Mouse (Mus musculus) heart, embryonic 14.5 days (tissue): ENCODE data around the gene Mau2. TPM values are rescaled to one million over a fixed set of nuclear protein-coding genes. Genes with fewer than 3 reads are reported as not detected.
"Not testable (repeated sequence)": the region's sequence is repeated elsewhere in the genome, so short reads cannot be mapped to it uniquely, and the experiment has no call there.

Experiments
- ATAC-seq: fragments of 200-750 bp; cut with Nextera tagmentation; 2 replicates; pipeline ENCODE4 v1.8.0; 2017; ENCODE audit warnings: low read depth, moderate TSS enrichment; ENCODE audit not compliant: insufficient number of reproducible peaks, insufficient read depth, low FRiP score
- H3K27ac ChIP-seq, 2 experiments: fragments of 200-500 bp in 1 of 2; fragments of 300-500 bp in 1 of 2; sonication (generic) in 1 of 2; replicated peaks in 1 of 2; 2 replicates each; pipeline ENCODE4 v1.5.1; 2012 to 2014; ENCODE audit warnings: low read depth in 2 of 2, low read length in 2 of 2, control low read depth in 1 of 2, mild to moderate bottlenecking in 1 of 2, mixed read lengths in 1 of 2; ENCODE audit not compliant: control insufficient read depth in 1 of 2, insufficient read depth in 1 of 2
- H3K27me3 ChIP-seq: fragments of 300-500 bp; sonication (generic); 2 replicates; pipeline ENCODE4 v1.6.1; 2014; ENCODE audit warnings: mild to moderate bottlenecking, low read length, control low read depth; ENCODE audit not compliant: control insufficient read depth, insufficient read depth
- H3K36me3 ChIP-seq: fragments of 300-500 bp; sonication (generic); 2 replicates; pipeline ENCODE4 v1.6.1; 2014; ENCODE audit warnings: mild to moderate bottlenecking, control low read depth, low read length, mixed read lengths; ENCODE audit not compliant: control insufficient read depth, insufficient read depth
- H3K4me1 ChIP-seq, 2 experiments: fragments of 200-500 bp in 1 of 2; fragments of 300-500 bp in 1 of 2; sonication (generic) in 1 of 2; 2 replicates each; pipeline ENCODE4 v1.6.1; 2012 to 2014; ENCODE audit warnings: low read length in 2 of 2, control low read depth in 1 of 2, mixed read lengths in 1 of 2; ENCODE audit not compliant: control insufficient read depth in 2 of 2, insufficient read depth in 2 of 2
- H3K4me2 ChIP-seq: fragments of 300-500 bp; sonication (generic); 2 replicates; pipeline ENCODE4 v1.6.1; 2014; ENCODE audit warnings: mild to moderate bottlenecking, low read length
- H3K4me3 ChIP-seq, 2 experiments: fragments of 200-500 bp in 1 of 2; fragments of 300-500 bp in 1 of 2; sonication (generic) in 1 of 2; 2 replicates each; pipeline ENCODE4 v1.5.1; 2012 to 2014; ENCODE audit warnings: low read length in 2 of 2, mild to moderate bottlenecking in 2 of 2, control low read depth in 1 of 2, low read depth in 1 of 2, moderate library complexity in 1 of 2; ENCODE audit not compliant: control insufficient read depth in 1 of 2, insufficient read depth in 1 of 2
- H3K9ac ChIP-seq: fragments of 300-500 bp; sonication (generic); 2 replicates; pipeline ENCODE4 v1.6.1; 2014; ENCODE audit warnings: mild to moderate bottlenecking, low read length
- H3K9me3 ChIP-seq: fragments of 300-500 bp; sonication (generic); 2 replicates; pipeline ENCODE4 v1.6.1; 2016; ENCODE audit warnings: low read length, control low read depth; ENCODE audit not compliant: control insufficient read depth
- WGBS: fragments of 180-500 bp; shearing (Covaris S2); extraction: QIAGEN DNeasy Blood & Tissue Kit; methylation state at CpG from one replicate; pipeline ENCODE4 v1.1.7; 2014; 5-methylcytosine and 5-hydroxymethylcytosine counted together
- polyA plus RNA-seq: library from polyadenylated mRNA; unstranded; fragments of >200 nt; fragmentation: Nextera tagmentation; extraction: Ambion mirVana; gene quantifications from 2 replicates; pipeline ENCODE4 v1.2.1, GENCODE M21; 2014

The Mau2 gene
- polyA plus RNA-seq, 1 experiment from 2014 or later = 42.2 TPM

- Histone ChIP-seq H3K4me3 (no peak overlapping the region), H3K4me2 (no peak overlapping the region), H3K27ac (no peak overlapping the region), H3K4me1 (no peaks in the 10 kb centered on the region), H3K36me3 (peaks cover 100% of the 10 kb centered on the region), H3K9me3 (no peaks in the 10 kb centered on the region), H3K27me3 (no peaks in the 10 kb centered on the region), H3K9ac (no peak overlapping the region)
- 79% methylated on average over 8 of the region's 8 CpGs for WGBS
- no peak for ATAC-seq
Measured at GRCm38 (mm10) chr8:70023596-70023995, 18.9 kb downstream of the Mau2 start.

GRCm38 (mm10) chr8:70015017-70015416 is 27.5 kb downstream of the Mau2 start:
- H3K9me3 ChIP-seq = no peaks in the 10 kb centered on the region
- no peaks in the 10 kb centered on the region for H3K27me3 ChIP-seq
- no peak overlapping the region for H3K4me3 ChIP-seq
- 68% methylated on average over 1 of the region's 1 CpGs for WGBS
- H3K9ac ChIP-seq = no peak overlapping the region
- no peak overlapping the region for H3K4me2 ChIP-seq
- H3K4me1 ChIP-seq = 0 out of 4 replicates have a peak, but pooled peaks cover 0 to 2% of the 10 kb centered on the region in 2 experiments
- no peak for ATAC-seq
- peaks cover 42% of the 10 kb centered on the region for H3K36me3 ChIP-seq
- no peak overlapping the region for H3K27ac ChIP-seq

GRCm38 (mm10) chr8:70012763-70013162 is 29.8 kb downstream of the Mau2 start:
- Histone ChIP-seq H3K27ac (no peak overlapping the region), H3K9me3 (no peaks in the 10 kb centered on the region), H3K4me1 (0 out of 4 replicates have a peak, but pooled peaks cover 0 to 2% of the 10 kb centered on the region in 2 experiments), H3K36me3 (peaks cover 20% of the 10 kb centered on the region), H3K4me3 (no peak overlapping the region), H3K27me3 (no peaks in the 10 kb centered on the region), H3K4me2 (no peak overlapping the region), H3K9ac (no peak overlapping the region)
- WGBS = 93% methylated on average over 1 of the region's 1 CpGs
- no peak for ATAC-seq

- no peak overlapping the region for H3K4me2 ChIP-seq
- no peak overlapping the region for H3K4me3 ChIP-seq
- H3K27ac ChIP-seq = no peak overlapping the region
- no peaks in the 10 kb centered on the region for H3K27me3 ChIP-seq
- no peak for ATAC-seq
- H3K9me3 ChIP-seq = no peaks in the 10 kb centered on the region
- no peak overlapping the region for H3K9ac ChIP-seq
- peaks cover 16% of the 10 kb centered on the region for H3K36me3 ChIP-seq
- WGBS = 76% methylated on average over 3 of the region's 3 CpGs
- 0 out of 4 replicates have a peak, but pooled peaks cover 0 to 2% of the 10 kb centered on the region in 2 experiments for H3K4me1 ChIP-seq
Measured at GRCm38 (mm10) chr8:70012350-70012749, 30.2 kb downstream of the Mau2 start.

- not testable (repeated sequence) for ATAC-seq, H3K9ac ChIP-seq, H3K4me2 ChIP-seq, H3K4me3 ChIP-seq, H3K27ac ChIP-seq, H3K36me3 ChIP-seq, H3K9me3 ChIP-seq, H3K4me1 ChIP-seq, H3K27me3 ChIP-seq
- WGBS = 88% methylated on average over 14 of the region's 14 CpGs
Measured at GRCm38 (mm10) chr8:70010796-70011195, 31.7 kb downstream of the Mau2 start.

GRCm38 (mm10) chr8:70005178-70005577 is 37.4 kb downstream of the Mau2 start:
- Histone ChIP-seq H3K27me3 (no peaks in the 10 kb centered on the region), H3K4me3 (no peak overlapping the region), H3K4me2 (no peak overlapping the region), H3K4me1 (peaks cover 4 to 7% of the 10 kb centered on the region in 2 experiments; a peak in 2 of 4 replicates), H3K36me3 (no peaks in the 10 kb centered on the region), H3K27ac (peak overlapping the region in 1 of 2 experiments; percentile 37; a peak in 2 of 4 replicates), H3K9me3 (no peaks in the 10 kb centered on the region), H3K9ac (no peak overlapping the region)
- no peak for ATAC-seq
- 40% methylated on average over 2 of the region's 2 CpGs for WGBS

GRCm38 (mm10) chr8:70004345-70004744 is 38.2 kb downstream of the Mau2 start:
- no peaks in the 10 kb centered on the region for H3K27me3 ChIP-seq
- peaks cover 4 to 7% of the 10 kb centered on the region in 2 experiments; a peak in 2 of 4 replicates for H3K4me1 ChIP-seq
- H3K36me3 ChIP-seq = no peaks in the 10 kb centered on the region
- no peak overlapping the region for H3K9ac ChIP-seq
- no peak overlapping the region for H3K4me2 ChIP-seq
- no peaks in the 10 kb centered on the region for H3K9me3 ChIP-seq
- H3K27ac ChIP-seq = no peak overlapping the region
- no peak overlapping the region for H3K4me3 ChIP-seq
- ATAC-seq = no peak

GRCm38 (mm10) chr8:70003204-70003657 is 39.3 kb downstream of the Mau2 start:
- H3K27ac ChIP-seq = no peak overlapping the region
- ATAC-seq = no peak
- H3K4me2 ChIP-seq = no peak overlapping the region
- no peaks in the 10 kb centered on the region for H3K27me3 ChIP-seq
- no peaks in the 10 kb centered on the region for H3K9me3 ChIP-seq
- WGBS = 68% methylated on average over 4 of the region's 4 CpGs
- no peak overlapping the region for H3K4me3 ChIP-seq
- H3K36me3 ChIP-seq = no peaks in the 10 kb centered on the region
- no peak overlapping the region for H3K9ac ChIP-seq
- H3K4me1 ChIP-seq = peaks cover 4 to 7% of the 10 kb centered on the region in 2 experiments; a peak in 2 of 4 replicates
